Mouse (Mus musculus) bone marrow macrophage, adult 2 months (primary cell): Measurements from ENCODE around the gene Tbx21. TPM values are rescaled to one million over a fixed set of nuclear protein-coding genes. Genes with fewer than 3 reads are reported as not detected.
A peak's percentile ranks its signal among the peaks of the same experiment; 100 is the strongest.

Source experiments
- H3K27ac ChIP-seq: 2 replicates; pipeline ENCODE4 v1.5.1; 2012; ENCODE audit warnings: low read depth, low read length; ENCODE audit not compliant: insufficient read depth
- H3K4me1 ChIP-seq: 2 replicates; pipeline ENCODE4 v1.6.1; 2012; ENCODE audit warnings: low read length; ENCODE audit not compliant: control insufficient read depth, insufficient read depth
- H3K4me3 ChIP-seq: 2 replicates; pipeline ENCODE4 v1.5.1; 2012; ENCODE audit warnings: mild to moderate bottlenecking, low read length, moderate library complexity; ENCODE audit not compliant: insufficient read depth
- CTCF ChIP-seq: IDR thresholded peaks from 2 replicates; pipeline ENCODE4 v1.5.1; 2012; ENCODE audit warnings: low read depth, mild to moderate bottlenecking, low read length, moderate library complexity
- POLR2A ChIP-seq: IDR thresholded peaks from 2 replicates; pipeline ENCODE4 v1.6.1; 2012; ENCODE audit warnings: mild to moderate bottlenecking, low read depth, low read length, borderline replicate concordance
- polyA plus RNA-seq: library from polyadenylated mRNA; stranded (reverse); fragments of >200 nt; gene quantifications from 2 replicates; pipeline ENCODE4 v1.2.4, GENCODE M21; 2012; ENCODE audit not compliant: missing spikeins, insufficient read depth, insufficient read length

The Tbx21 gene
- polyA plus RNA-seq, 1 experiment: not detected

DNA sequence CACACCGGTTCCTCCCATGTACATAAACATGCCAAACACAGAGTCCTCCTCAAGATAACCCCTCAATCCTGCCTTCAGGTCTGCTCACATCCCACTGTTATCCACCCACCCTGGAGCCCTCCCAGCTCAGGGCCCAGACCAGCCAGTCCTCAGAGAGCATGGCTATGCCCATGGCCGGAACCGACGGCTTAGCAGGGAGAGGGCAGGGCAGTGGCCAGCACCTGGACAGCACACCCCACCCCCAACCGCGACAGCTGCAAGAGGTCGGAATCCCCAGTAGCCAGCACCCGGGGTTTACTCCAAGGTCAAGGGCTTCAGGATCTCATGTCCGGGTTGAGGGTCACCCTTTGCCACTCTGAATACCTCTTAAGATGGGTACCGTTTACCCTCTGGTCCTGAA is 5.1 kb upstream of the Tbx21 start:
- Histone ChIP-seq H3K27ac (no peak overlapping the region), H3K4me1 (no peaks in the 10 kb centered on the region)
- TF ChIP-seq POLR2A (no peak), CTCF (no peak)

DNA sequence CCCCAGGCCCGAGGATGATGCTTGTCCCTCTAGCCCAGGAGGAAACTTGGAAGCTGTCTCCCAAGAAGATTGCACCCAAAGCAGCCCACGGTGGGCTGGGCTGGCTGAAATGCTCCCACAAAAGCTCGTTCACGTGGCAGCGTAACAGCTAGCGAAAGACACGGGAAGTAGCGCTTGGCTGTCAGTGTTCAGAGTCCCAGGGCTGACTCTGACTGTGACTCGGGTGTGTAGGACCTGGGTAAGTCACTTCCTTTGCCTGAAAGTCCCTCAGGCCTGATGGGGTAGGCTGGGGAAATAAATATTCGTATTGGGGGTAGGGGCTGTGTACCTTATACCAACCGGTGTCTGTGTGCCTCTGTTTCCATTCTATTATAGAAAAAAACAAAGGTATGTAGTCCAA is 666 bp upstream of the Tbx21 start:
- Histone ChIP-seq H3K4me1 (no peaks in the 10 kb centered on the region), H3K27ac (no peak overlapping the region), H3K4me3 (peak overlapping the region; percentile 56)
- TF ChIP-seq CTCF (no peak), POLR2A (no peak)

More for the DNA sequence above, 5.1 kb upstream of the Tbx21 start:
- no peak overlapping the region for H3K4me3 ChIP-seq

DNA sequence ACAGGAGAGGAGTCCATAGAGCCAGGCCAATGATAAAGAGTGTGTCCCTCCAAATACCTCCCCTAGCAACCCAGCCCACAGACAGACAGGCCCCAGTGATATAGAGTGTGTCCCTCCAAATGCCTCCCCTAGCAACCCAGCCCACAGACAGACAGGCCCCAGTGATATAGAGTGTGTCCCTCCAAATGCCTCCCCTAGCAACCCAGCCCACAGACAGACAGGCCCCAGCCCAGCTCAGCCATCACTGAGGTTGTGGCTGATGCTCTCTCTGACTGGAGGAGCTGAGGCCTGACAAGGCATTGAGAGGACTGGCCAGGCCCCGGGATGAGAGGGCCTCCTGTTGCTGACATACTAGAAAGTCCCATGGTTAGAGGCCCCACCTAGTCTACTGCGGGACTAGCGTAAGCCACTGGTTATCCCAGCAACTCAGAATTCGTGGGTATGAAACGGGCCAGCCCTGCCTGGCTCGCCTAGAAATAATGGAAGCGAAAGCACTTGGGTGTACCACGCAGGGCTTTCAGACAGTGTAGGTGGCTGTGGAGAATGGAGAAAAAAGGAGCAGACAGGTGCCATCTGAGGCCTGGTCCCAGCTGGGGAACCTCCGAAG is 2.5 kb downstream of the Tbx21 start:
- Histone ChIP-seq H3K4me1 (no peaks in the 10 kb centered on the region), H3K27ac (no peak overlapping the region), H3K4me3 (no peak overlapping the region)
- TF ChIP-seq POLR2A: no peak
- no peak for TF ChIP-seq CTCF

DNA sequence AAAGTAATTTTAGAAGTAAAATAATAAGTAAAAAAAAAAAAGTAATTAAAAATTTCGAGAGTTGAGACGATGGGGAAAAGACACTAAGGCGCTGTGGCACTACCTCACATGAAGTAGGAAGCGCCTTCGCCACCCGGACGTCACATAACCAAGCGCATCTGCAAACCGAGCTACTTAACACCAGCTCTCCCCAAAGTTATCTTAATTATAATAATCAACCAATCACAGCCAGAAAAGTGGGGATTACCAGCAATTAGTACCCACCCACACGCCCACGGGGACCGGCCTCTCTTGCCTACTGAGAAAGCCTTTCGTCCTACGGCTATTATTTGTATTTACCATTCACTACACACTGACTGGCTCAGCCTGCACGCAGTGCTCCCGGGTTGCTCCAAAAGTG is 6.2 kb downstream of the Tbx21 start:
- Histone ChIP-seq H3K27ac (no peak overlapping the region), H3K4me3 (no peak overlapping the region), H3K4me1 (no peaks in the 10 kb centered on the region)
- TF ChIP-seq POLR2A: no peak
- TF ChIP-seq CTCF: no peak

DNA sequence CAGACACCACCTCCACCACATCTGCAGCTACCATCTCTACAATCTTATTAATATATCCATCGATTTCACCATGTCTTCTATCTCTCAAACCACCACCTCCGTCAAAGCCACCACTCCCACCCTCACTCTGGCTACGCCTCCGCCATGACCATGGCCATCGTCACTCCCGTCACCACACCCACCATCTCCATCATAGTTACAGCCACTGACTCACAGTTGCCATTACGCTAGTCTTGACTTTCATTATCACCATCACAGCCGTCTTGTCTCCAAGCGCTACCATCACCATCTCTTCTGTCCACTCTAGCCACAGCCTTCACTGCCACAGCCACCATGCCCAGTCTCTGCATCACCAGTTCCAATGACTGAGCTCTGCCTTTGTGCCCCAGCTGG is 11.0 kb downstream of the Tbx21 start:
- Histone ChIP-seq H3K27ac (no peak overlapping the region), H3K4me3 (no peak overlapping the region), H3K4me1 (no peaks in the 10 kb centered on the region; the same call in 1 of the 2 replicates)
- no peak for TF ChIP-seq POLR2A
- no peak for TF ChIP-seq CTCF

DNA sequence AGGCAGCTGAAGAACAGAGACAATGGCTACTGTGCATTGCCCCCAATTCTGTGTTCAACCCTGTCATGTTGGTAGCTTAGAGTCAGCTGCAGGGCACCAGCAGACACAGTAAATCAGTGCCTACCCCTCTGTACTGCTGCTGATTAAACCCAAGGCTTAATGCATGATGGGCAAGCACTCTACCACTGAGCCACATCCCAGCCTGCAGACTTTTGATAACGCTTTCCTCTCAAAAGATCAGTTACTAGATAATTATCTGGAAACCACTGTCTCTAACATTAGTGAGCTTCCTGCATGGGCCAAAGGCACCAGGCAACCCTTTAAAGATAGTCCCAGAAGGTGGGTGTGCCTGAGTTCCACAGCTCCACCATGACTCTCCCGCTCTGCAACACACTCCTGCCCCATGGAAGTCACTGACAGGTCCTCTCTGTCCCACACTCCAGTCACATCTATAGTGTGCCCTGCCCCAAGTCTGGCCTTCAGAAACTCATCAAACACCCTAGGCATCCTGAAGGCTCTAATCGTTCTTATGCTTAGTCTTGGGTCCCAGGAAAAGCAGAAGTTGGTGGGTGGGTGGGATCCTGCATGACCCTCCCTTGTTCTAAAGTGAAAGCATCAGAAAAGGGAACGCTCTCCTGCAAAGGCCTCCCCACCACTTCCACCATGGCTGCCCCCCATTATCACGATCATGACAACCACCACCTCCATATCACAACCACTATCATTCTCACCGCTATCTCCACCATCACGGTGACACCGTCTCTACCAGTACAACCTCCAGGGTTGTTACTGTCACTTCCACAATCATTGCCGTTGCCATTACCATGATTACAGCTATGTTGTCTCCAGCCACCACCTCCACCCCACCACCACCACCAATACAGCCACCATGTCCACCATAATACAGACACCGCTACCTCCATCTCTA is 11.7 kb downstream of the Tbx21 start:
- TF ChIP-seq POLR2A (no peak), CTCF (no peak)

DNA sequence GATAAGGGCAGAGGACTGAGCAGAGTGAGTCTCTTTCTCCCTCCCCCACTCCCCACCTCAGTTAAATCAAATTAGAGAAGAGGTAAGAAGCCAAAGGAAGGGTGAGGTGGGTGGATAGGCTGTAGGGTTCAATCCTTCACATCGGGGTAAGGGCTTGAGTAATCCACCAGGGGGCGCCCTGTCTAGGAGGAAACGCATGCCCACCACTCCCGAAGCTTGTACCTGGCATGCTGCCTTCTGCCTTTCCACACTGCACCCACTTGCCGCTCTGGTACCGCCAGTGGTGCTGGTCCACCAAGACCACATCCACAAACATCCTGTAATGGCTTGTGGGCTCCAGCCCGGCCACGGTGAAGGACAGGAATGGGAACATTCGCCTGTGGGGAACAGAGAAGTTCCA is 13.4 kb downstream of the Tbx21 start:
- no peak overlapping the region for H3K4me3 ChIP-seq
- TF ChIP-seq CTCF (peak; percentile 74), POLR2A (no peak)

More for the DNA sequence above, 11.7 kb downstream of the Tbx21 start:
- H3K4me1 ChIP-seq: no peaks in the 10 kb centered on the region; the same call in 1 of the 2 replicates
- no peak overlapping the region for H3K27ac ChIP-seq
- no peak overlapping the region for H3K4me3 ChIP-seq

DNA sequence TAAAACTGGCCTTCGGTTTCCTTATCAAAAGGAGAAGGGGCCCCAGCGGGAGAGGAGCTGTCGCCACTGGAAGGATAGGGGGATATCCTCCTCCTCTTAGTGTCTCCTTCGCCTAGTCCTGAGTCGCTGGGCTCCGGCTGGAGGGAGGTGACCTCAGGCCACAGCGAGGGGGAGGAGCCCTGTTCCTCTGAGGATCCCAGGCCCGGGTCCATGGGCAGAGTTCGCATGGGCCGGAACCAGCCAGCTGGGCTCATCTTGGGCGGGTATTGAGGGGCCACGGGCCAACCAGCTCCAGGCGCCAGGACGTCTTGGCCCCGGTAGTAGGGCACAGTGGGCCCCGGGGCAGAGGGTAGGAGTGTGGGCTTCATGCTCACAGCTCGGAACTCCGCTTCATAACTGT is 16.3 kb downstream of the Tbx21 start:
- Histone ChIP-seq H3K27ac (no peak overlapping the region), H3K4me1 (no peaks in the 10 kb centered on the region; the same call in 1 of the 2 replicates), H3K4me3 (peak overlapping the region; percentile 31; the same call in 1 of the 2 replicates)
- TF ChIP-seq CTCF (no peak), POLR2A (no peak)

More for the DNA sequence above, 13.4 kb downstream of the Tbx21 start:
- Histone ChIP-seq H3K27ac (no peak overlapping the region), H3K4me1 (no peaks in the 10 kb centered on the region; the same call in 1 of the 2 replicates)

DNA sequence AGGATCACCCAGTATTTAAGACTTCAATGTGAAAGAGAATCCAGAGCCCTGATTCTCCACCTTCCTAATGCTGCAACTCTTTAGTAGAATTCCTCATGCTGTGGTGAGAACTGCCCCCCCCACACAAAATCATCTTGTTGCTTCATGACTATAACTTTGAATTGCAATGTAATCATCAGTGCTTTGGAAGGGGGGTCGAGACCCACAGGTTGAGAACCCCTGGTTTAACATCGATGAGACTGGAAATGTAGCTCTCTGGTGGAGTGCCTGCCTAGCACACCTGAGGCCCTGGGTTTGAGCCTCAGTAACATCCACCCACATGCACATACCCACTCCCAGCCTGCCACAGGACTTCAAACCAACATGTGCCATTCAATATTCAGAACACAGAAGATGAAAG is 20.5 kb downstream of the Tbx21 start:
- TF ChIP-seq POLR2A (no peak), CTCF (no peak)
- Histone ChIP-seq H3K4me3 (no peak overlapping the region), H3K4me1 (no peaks in the 10 kb centered on the region; the same call in 1 of the 2 replicates), H3K27ac (no peak overlapping the region)

DNA sequence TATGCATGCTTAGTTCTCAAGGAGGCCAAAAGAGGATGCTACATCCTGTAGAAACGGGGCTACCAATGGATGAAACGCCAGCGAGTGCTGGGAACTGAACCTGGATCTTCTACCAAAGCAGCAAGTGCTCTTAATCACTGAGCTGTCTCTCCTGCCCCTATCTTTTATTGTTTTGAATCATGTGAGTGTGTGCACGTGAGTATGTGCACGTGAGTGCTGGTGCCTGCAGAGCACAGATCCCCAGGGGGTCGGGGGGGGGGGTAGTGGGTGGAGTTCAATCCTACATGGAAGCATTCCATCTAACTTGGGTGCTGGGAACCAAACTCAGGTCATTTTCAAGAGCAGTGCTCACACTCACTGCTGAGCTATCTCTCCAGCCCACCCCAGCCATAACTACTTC is 28.8 kb downstream of the Tbx21 start:
- TF ChIP-seq CTCF: no peak
- no peak for TF ChIP-seq POLR2A
- Histone ChIP-seq H3K4me1 (peaks cover 17% of the 10 kb centered on the region), H3K27ac (no peak overlapping the region), H3K4me3 (no peak overlapping the region)
